Mouse (Mus musculus): Measurements from ENCODE around the gene Cdkn2b.

GRCm38 (mm10) chr4:89359506-89359905 is 48.7 kb upstream of the Cdkn2b start:
- TF ChIP-seq CTCF (conservative IDR thresholded peaks at IDR 0.05; ENCODE audit: insufficient read depth, insufficient read length, low read depth, low read length) (no peak), POLR2A (IDR thresholded peaks at IDR 0.05; ENCODE audit: low read depth, low read length) (no peak)
